Mouse (Mus musculus): Measurements from ENCODE around the gene Strap. TPM values are rescaled to one million over a fixed set of nuclear protein-coding genes. Genes with fewer than 3 reads are reported as not detected.

Strap gene
- total RNA-seq, 1 experiment from 2014 or later: 111 TPM

DNA sequence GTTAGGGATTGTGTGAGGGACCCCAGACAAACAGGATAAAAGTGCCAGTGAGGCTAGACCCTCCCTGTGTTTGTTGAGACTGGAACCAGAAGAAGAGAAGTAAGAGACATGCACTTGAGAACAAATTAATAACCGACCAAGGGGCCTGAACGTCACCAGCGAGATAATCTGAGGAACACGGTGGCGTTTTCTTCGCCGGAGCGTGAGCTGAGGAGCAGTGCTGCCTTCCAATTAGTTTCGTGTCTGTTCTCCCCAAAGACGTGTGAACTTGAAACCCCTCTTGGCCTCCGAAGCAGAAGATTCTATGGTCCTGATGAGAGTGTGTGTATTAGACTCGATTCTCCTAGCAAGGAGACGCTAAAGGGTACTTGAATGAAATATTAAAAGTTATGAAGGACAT lies 39.3 kb downstream of the Strap start:
- DNase-seq: no peak

GRCm38 (mm10) chr6:137775159-137775558 lies 40.3 kb downstream of the Strap start:
- DNase-seq: no peak

GRCm38 (mm10) chr6:137776981-137777380 lies 42.1 kb downstream of the Strap start:
- DNase-seq: no peak

- DNase-seq: no peak
These were observed 49.2 kb downstream of the Strap start for GRCm38 (mm10) chr6:137783899-137784637.

- DNase-seq: no peak
These were observed 54.2 kb downstream of the Strap start for GRCm38 (mm10) chr6:137788976-137789590.

DNA sequence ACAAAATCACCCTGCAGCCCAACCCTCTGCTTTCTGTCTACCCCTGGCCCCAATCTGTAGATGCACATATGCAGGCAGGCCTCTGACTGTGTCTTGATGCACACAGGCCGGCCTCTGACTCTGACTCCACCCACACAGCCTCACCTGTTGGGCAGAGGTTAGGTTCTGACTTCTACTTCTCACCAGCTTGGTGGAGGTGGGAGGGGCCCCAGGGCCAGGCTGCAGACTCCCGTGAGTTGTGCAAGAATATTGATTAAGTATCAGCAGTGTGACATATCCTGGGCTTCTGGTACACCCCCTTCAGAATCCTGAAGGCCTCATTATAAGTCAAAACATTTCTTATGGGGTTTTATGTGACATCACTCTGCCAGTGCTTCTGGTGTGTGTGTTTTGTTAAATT lies 54.8 kb downstream of the Strap start:
- no peak for DNase-seq

DNA sequence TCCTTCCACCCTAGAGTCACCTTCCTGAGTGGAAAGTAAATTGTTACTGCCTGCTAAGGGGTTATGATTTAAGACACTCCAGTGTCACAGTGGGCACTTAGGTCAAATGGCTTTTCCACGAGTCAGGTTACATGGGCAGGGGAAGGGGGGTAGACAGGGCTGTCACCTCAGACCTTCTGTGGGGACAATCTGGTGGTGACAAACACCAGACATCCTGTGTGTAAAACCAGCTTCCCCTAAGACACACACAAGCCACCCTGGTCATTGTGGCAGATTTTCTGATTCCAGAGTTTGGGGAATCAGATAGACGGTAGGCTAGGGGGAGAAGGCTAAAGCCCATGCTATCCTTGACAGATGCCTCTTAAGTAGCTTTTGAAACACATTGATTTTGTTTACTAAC lies 60.6 kb downstream of the Strap start:
- DNase-seq: no peak

- peak; percentile 34 for DNase-seq
These were observed 62.0 kb downstream of the Strap start for GRCm38 (mm10) chr6:137796596-137797567.

GRCm38 (mm10) chr6:137799253-137799652 lies 64.4 kb downstream of the Strap start:
- peak; percentile 31 for DNase-seq

Other genes with a start within 250 kb of the Strap start
- gene Eps8, start 80.2 kb upstream of the Strap start, total RNA-seq (2021): 23.4 and 24.5 TPM in 2 replicates
- 26.4 and 28.9 TPM in 2 replicates for gene Dera, start 19.5 kb downstream of the Strap start, total RNA-seq (2021)

Data from adrenal gland, postnatal 14 days (tissue).